Mouse (Mus musculus) monocyte, adult 2 months (primary cell): ENCODE data around the gene Nmral1.
"Not testable (repeated sequence)": the region's sequence is repeated elsewhere in the genome, so short reads cannot be mapped to it uniquely, and the experiment has no call there.

Experiments
- DNase-seq, 2 experiments: peaks; one replicate each; pipeline ENCODE4 v3.0.0; 2022; ENCODE audit warnings: low spot score in 2 of 2, low read depth in 1 of 2

Nmral1 gene

DNA sequence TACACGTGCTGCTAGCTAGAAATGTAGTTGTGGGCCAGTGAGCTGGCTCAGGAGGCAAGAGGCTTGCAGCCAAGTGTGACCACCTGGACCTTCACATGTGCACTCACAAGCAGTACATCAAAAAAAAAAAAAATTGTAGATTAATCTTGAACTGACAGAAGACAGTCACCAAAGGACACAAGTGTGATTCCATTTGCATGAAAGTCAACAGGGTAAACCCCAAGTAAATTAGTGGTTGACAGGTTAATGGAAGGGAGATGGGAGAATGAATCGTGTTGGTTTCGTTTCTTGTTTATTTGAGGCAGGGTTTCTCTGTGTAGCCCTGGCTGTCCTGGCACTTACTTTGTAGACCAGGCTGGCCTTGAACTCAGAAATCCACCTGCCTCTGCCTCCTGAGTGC is 1.3 kb downstream of the Nmral1 start:
- DNase-seq = no peak

DNA sequence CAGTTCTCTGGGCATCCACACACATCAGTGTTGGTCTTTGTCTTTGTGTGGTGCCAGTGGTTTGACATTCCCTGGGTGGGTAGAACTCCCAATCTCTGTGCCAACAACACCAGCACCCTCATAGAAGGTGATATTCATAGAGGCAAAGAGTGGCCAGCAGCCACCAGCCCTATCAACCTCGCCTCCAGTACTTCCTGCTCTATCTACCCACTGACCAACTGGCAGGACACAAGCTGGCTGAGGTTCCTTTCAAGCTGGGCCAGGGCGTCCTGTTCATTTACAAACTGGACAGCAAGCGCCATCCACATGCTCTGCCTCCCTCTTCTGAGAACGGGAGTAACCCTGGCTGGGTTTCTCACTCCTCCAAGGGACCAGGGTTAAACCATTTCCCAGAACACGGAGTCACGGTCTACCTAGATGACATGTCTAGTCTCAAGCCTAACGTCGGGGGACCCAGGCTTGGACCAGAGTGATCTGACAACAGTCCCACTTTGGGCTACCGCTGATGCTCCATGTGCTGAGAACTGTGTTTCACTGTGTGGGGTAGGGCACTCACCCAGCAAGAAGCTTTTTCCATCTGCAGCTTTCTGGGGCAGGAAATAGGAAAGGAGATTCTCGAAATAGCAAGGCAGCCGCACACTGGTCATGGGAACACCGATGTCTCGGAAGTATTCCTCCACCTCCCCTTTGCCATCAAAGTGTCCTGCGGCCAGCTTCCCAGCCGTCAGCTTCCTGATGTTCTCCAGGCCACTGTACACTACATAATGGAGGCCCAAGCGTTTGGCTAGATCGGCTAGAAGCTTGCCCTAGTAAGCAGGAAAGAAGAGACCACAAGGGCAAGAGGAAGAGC is 5.1 kb downstream of the Nmral1 start:
- DNase-seq = no peak

DNA sequence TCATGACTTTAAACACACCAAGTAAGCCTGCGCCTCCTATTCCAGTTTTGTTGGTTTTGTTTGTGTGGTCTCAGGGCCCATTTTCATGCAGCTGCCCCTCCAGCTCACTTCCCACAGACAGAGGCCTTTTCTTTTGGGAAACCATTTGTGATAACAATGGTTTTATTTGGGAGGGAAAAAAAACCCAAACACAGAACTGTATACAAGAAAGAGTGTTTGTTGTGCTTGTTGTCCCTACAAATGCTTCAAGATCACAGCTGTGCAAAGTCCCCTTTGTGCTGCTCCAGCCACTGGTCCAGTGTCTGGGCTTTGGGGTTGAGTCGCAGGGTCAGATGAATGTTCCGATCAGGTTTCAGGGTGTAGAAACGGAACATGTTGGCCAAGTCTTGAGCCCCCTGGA is 8.0 kb downstream of the Nmral1 start:
- DNase-seq = no peak

DNA sequence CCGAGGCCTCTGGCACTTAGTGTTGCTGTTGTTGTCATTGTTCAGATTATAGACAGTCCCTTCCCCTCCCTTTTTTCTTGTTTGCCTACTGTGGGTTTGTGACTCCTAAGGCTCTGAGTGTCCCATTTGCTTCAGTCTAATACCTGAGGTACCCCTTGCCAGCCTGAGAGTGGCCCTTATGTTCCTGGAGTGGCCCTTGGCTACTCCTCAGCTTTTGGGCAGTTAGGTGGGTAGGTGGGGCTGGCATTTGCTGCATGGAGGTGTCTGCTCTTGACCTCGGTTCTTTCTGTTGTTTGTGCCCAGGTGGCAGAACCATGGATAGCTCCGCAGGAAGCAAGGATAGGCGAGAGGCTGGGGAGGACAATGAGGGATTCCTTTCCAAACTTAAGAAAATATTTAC is 13.6 kb downstream of the Nmral1 start:
- no peak for DNase-seq

DNA sequence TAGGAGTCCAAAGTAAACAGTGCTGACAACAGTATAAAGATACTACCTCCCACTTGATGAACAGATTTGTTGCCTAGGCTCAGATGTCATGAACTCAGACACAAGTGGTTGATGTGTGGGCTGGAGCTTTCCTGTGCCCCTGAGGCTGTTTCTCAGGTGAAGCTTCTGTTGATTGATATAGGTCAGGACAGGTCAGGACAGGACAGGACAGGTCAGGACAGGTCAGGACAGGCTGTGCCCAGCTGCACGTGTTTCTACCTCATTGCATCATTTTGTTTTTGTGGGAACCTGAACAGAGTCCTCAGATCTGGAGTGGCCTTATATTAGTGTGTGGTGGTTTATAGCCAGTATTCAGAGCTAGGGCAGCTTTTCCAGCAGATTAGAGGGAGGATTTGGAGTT is 16.5 kb downstream of the Nmral1 start:
- DNase-seq = no peak

DNA sequence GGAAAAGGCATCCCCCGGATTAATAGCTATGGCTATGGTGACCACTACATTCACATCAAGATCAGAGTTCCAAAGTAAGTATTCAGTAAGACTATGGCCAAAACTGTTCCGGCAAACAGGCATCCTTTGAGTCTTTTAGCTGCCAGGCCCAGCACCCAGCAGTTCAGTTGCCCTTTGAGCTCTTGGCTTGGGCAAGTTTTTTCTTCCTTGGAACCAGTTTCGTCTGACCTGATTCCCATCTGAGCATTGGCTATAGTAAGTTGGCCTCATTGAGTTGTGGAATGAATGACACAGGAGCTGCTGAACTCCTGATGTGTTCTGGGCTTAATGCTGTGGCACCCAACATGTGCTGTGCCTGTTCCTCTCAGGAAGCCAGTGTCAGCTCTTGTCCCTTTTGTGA is 17.9 kb downstream of the Nmral1 start:
- DNase-seq = no peak

DNA sequence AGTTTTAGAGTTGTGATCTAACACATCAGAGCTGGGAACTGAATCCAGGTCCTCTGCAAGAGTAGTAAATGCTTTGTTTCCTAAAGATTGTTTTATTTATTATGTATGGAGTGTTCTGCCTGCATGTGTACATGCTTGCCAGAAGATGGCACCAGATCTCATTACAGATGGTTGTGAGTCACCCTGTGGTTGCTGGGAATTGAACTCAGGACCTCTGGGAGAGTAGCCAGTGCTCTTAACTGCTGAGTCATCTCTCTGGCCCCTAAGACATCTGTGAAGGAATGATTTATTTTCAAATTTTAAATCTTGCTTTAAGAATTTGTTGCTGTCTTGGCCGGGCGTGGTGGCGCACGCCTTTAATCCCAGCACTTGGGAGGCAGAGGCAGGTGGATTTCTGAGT is 29.8 kb downstream of the Nmral1 start:
- DNase-seq = not testable (repeated sequence)

DNA sequence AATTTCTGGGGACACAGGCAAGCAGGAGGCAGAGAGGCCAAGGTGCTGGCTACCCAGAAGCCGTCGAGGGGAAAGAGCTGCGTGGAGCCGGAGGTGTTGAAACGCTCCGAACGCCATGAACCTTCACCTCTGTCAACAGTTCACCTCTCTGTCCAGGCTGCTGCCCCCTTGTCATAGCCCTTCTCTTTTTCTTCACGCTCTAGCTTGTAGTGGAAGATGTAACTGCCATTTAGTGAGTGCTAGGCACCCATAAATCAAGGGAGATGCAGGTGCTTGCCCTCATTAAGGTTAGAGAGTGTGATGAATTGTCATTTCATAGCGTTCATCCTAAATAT is 34.7 kb downstream of the Nmral1 start:
- DNase-seq = no peak

DNA sequence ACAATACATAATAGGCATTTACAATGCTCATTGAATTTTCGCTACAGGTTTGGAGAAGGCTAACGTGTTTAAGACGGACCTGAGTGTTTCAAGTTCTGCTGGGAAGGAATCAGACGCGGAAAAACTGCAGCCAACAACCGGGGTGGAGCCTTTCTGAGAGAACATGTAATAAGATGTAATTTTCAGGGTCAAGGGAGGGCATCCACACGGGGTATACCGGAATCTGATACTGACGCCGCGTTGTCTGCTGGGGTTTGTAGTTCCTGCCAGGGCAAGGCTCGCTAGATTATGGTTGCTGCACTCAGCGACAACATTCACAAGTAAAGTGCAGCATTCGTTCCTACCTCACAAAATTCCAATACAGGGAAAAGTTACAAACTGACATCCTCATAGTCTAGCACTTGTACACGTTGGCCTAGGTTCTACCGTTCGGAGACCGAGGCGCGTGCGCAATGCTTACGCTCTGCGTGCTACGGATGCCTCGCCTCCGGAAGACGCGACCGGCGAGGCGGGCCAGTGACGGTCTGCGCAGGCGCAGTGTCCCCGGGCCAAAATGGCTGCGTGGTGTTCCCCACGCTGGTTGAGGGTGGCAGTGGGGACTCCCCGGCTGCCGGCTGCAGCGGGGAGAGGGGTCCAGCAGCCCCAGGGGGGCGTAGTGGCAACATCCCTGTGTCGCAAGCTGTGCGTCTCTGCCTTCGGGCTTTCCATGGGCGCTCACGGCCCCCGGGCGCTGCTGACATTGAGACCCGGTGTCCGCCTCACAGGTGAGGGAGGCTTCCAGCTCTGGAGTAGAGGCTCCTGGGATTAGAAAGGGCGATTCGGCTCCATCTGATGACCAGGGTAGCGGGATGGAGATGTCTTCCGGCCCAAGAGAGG is 35.3 kb downstream of the Nmral1 start:
- peak; percentile 78 to 92 for DNase-seq

DNA sequence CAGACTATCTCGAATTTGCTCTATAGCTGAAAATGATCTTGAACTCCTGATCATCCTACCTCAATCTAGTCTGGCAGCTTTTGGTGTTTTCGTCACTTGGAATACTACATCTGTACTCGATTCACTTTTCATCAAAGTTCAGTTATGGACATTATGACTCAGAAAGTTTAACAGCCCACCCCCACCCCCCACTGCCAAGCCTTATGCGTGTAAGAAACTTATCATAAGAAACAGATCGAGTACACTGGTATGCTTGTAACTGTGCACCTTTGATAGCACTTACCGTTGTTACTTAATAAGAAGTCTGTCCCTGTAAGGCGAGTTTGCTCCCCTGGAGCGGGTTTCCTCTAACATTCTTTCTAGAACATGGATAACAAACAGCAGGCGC is 36.0 kb downstream of the Nmral1 start:
- no peak for DNase-seq

DNA sequence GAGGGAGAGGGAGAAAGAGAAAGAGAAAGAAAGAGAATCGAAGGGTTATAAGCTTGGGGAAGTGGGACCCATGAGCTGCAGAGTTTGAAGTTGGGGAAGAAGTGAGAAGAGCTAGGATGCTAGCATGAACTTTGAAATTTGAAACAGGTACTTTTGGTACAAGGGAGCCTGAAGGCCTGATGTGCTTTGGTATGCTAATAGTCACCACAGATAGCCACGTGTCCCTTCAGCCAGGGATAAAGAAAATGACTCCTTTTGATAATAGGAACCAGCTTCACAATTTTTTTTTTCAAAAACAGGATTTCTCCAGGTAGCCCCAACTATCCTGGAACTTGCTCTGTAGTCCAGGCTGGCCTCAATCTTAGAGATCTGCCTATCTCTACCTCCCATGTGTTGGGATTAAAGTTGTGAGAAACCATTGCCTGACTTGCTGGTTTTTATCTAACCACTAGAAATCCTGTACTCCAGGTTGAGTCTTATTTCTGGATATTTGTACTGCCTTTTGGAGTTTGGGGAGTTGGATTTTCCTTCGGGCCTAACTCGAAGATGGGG is 36.5 kb downstream of the Nmral1 start:
- no peak for DNase-seq

DNA sequence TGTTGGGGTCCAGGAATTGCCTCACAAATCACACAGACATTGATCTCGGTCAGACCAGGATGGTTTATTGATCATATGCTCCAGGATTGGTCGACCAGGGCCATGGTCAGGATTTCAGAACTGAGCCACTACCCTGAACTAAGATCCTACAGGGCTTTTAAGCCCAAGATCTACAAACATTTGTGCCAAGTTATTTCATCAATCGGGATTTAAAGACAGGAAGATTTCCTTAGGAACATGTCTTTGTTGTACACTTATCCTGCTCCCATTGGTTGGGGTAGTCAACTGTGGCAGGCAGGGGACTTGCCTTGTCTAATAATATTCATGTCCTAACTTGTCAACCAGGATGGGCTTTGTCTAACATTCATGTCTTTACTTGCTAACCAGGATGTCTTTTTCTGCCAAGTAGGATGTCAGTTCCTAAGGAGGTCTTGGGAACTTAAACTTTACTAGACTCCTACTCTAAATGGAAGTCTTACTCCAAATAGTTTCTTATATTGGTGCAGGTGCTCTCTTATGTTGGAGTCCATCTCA is 38.2 kb downstream of the Nmral1 start:
- DNase-seq = not testable (repeated sequence)

DNA sequence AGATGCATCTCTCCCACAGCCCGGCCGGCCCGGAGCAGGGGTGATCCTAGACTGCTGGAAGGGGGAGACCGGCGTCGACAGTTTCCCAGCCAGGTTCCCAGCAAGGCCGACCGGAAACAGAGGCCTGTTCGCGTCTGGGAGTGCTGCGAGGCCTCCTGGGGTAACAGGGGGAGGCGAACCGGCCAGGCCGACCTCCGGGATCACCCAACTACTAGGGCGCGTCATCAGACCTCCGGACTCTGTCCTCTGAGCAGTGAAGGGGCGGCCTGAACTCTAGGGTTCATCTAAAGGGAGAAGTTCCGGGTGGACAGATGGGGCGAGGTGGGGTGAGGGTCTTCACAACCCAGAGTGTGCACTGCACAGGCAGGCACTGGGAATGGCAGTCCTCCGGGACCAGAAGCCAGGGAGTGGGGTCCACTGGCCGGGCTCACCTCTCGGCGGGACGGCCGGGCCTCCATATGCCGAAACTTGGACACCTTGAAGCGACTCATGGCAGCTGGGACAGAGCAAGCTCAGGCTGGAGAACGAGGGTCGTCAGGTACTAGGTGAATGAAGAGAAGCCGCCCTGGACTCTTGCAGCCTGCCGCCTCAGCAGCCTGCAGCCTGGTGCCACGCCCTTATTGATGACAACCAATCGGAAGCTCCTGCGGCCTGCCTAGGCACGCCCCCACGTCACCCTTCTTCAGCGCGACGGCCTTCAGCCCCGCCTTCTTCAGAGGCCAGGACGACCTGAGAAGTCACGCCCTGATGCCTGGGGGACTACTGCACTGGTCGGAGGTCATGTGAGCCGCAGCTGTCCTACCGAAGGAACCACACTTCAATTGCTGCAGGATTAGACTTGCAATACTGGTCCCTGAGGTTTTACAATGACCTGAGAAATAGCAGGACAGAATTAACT is 39.8 kb downstream of the Nmral1 start, which contains the start of gene Coro7:
Coro7 (minus strand) TSS at position 657 of the 898 bp plus-strand sequence.
- DNase-seq = peak; percentile 78

DNA sequence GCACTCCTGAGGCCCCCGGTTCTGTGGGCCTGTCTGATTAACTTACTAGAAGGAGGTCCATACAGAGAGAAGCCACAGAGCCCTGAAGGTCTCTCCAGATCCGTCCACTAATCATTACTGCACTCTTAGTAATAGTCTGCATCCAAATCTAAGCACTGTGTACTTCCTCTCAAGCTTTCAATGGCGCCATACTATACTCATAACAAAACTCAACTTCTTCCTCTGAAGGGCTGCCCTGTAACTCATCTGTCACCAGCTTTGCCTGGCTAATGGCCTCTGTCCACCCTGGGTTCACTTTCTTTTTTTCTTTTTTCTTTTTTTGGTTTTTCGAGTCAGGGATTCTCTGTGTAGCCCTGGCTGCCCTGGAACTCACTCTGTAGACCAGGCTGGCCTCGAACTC is 41.1 kb downstream of the Nmral1 start:
- DNase-seq = no peak

DNA sequence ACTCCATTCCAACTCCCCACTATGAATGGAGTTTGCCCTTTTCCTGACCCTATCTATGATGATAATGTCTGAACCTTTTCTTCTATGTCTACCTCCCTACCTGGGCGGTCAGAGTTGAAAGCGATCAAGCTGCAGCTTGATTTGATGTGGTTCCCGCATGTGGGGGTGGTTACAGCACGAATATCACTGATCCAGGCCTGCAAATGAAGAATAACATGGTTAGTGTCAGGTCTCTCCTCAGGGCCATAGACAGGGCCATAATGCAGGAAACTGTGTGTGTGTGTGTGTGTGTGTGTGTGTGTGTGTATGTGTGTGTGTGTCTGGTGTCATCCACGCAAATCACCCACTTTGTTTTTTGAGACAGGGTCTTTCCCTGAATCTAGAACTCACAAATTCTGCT is 42.3 kb downstream of the Nmral1 start:
- no peak for DNase-seq

DNA sequence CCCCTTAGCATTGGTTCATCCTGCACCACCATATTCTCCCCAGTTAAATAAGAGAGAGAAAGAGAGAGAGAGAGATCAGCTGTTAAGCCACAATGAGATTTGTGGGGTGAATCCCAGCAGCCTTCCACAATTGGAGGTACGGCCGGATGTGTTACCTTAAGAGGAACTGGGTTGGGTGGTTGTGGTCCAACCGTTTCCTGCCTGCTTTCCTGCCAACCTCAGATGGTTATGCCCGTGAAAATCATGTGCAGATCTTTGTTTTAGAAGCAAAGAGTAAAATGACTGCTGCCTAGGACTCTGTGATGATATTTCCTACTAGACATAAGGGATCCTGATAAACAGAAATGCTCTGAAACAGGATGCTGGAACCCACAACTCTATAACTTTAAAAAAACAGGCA is 45.1 kb downstream of the Nmral1 start:
- DNase-seq = peak in 1 of 2 experiments; percentile 22

DNA sequence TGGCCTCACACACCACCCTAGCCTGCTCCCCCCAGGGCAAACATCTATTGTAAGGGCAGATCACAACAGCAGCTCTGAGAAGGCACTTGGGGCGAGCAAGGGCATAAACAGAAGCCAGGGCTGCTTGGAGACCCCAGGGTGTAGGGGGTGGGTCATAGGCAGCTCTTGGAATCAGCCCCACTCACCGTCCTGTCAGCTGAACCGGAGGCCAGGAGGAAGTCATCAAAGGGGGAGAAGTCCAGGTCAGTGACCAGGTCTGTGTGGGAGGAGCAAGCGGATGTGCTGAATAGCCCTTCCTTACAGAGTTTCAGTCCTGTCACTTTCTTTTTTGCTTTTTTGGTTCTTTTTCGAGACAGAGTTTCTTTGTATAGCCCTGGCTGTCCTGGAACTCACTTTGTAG is 48.8 kb downstream of the Nmral1 start:
- no peak for DNase-seq

DNA sequence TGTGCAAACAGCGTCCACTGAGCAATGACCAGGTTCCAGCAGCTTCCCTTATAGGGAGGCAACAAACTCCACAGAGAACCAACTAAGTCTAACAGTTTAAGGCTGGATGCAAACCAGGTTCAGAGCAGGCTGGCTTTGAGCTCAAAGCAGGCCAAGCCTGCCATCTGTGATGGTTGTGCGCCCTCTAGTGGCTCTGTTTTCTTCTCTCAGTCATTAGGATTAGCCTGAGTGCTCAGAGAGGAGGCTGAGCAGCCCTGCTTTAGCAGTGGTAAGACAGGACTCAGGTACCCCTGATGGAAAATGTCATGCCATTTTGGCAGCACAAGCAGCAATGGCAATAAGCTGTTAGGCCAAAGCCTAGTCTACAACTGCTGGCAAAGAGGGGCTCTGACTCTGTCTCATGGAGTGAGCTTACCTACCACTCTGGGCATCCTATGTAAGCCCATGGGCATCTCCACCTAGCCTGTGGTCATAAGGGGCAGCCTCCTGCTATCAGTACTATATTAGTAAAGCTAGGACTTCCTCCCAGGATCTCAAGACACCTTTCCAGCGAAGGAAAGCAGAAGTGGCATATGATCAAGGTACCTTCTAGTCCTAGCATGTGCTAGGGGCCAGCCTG is 51.9 kb downstream of the Nmral1 start:
- DNase-seq = peak; percentile 33 to 56

DNA sequence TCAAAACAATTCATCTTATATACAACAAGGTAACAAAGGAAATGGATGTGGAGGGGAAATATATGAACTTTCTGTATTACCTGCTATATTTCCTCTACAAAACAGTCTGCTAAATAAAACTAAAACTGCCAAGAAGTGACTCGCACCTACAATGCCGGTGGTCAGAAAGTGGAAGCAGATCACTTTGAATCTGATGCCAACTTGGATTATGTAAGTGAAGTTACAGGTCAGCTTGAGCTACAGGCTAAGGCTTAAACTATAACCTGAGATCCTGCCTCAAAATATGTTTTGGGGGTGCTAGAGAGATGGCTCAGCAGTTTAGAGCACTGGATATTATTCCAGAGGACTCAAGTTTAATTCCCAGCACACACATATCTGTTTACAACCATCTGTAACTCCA is 53.4 kb downstream of the Nmral1 start:
- DNase-seq = no peak

DNA sequence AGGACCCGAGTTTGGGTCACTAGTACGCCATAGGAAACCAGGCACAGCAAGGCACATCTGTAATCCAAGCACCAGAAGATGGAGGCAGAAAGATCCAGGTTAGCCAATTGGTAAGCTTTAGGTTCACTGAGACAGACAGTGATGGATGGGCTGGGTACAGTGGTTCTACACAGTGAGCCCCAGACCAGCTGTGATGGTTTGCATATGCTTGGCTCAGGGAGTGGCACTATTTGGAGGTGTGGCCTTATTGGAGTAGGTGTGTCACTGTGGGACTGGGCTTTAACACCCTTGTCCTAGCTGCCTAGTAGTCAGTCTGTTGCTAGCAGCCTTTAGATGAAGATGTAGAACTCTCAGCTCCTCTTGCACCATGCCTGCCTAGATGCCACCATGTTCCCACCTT is 55.4 kb downstream of the Nmral1 start:
- no peak for DNase-seq
